Mouse (Mus musculus): ENCODE measurements around the gene Kctd4. TPM values are rescaled to one million over a fixed set of nuclear protein-coding genes. Genes with fewer than 3 reads are reported as not detected.
"Not testable (repeated sequence)": the region's sequence is repeated elsewhere in the genome, so short reads cannot be mapped to it uniquely, and the experiment has no call there.

Gene Kctd4
- polyA plus RNA-seq (2014; fragmentation: Nextera tagmentation; extraction: Ambion mirVana), result 1.1 and 1.5 TPM in 2 replicates

- 92% methylated on average over 7 of the region's 7 CpGs for WGBS
- H3K4me2 ChIP-seq (ENCODE audit: low read length), result no peak within 1 kb of the TSS
- no peak for ATAC-seq (replicated peaks; ENCODE audit: low FRiP score, low TSS enrichment, low read depth)
These were observed at the start of gene Kctd4 for GRCm38 (mm10) chr14:75954766-75955165. TSS of gene Kctd4 (plus strand) at chr14:75955009.

GRCm38 (mm10) chr14:75906931-75907330, 47.9 kb upstream of the Kctd4 start:
- DNase-seq (ENCODE audit: low spot score) (no peak), ATAC-seq (replicated peaks; ENCODE audit: low FRiP score, low TSS enrichment, low read depth) (no peak)
- H3K4me3 ChIP-seq (ENCODE audit: low read depth, low read length), result no peak overlapping the region
- H3K36me3 ChIP-seq (ENCODE audit: control insufficient read depth, insufficient read depth, low read length), result peaks cover 22% of the 10 kb centered on the region
- no peaks in the 10 kb centered on the region for H3K27me3 ChIP-seq (replicated peaks; ENCODE audit: control insufficient read depth, insufficient read depth, low read length)
- H3K4me2 ChIP-seq (ENCODE audit: low read length), result no peak overlapping the region
- no peaks in the 10 kb centered on the region for H3K9me3 ChIP-seq (ENCODE audit: control insufficient read depth, low read length)
- no peak overlapping the region for H3K27ac ChIP-seq (ENCODE audit: low read depth)
- WGBS, result 93% methylated on average over 8 of the region's 8 CpGs
- no peaks in the 10 kb centered on the region for H3K4me1 ChIP-seq (replicated peaks; ENCODE audit: control insufficient read depth, insufficient read depth, low read length)
- H3K9ac ChIP-seq (ENCODE audit: low read length), result no peak overlapping the region

More at GRCm38 (mm10) chr14:75954766-75955165, at the start of gene Kctd4:
- H3K4me1 ChIP-seq (replicated peaks; ENCODE audit: control insufficient read depth, insufficient read depth, low read length), result no peaks in the 10 kb centered on the region
- H3K9me3 ChIP-seq (ENCODE audit: control insufficient read depth, low read length), result no peaks in the 10 kb centered on the region
- no peak within 1 kb of the TSS for H3K9ac ChIP-seq (ENCODE audit: low read length)
- no peak within 1 kb of the TSS for H3K4me3 ChIP-seq (ENCODE audit: low read depth, low read length)
- H3K27ac ChIP-seq (ENCODE audit: low read depth), result no peak within 1 kb of the TSS
- H3K27me3 ChIP-seq (replicated peaks; ENCODE audit: control insufficient read depth, insufficient read depth, low read length), result no peaks in the 10 kb centered on the region
- H3K36me3 ChIP-seq (ENCODE audit: control insufficient read depth, insufficient read depth, low read length), result no peaks in the 10 kb centered on the region
- DNase-seq (ENCODE audit: low spot score), result no peak

- Histone ChIP-seq H3K4me3 (ENCODE audit: low read depth, low read length) (no peak overlapping the region), H3K27me3 (replicated peaks; ENCODE audit: control insufficient read depth, insufficient read depth, low read length) (no peaks in the 10 kb centered on the region), H3K9ac (ENCODE audit: low read length) (no peak overlapping the region), H3K27ac (ENCODE audit: low read depth) (no peak overlapping the region), H3K9me3 (ENCODE audit: control insufficient read depth, low read length) (no peaks in the 10 kb centered on the region), H3K4me1 (replicated peaks; ENCODE audit: control insufficient read depth, insufficient read depth, low read length) (no peaks in the 10 kb centered on the region), H3K4me2 (ENCODE audit: low read length) (no peak overlapping the region), H3K36me3 (ENCODE audit: control insufficient read depth, insufficient read depth, low read length) (0 out of 2 replicates have a peak, but pooled peaks cover 4% of the 10 kb centered on the region)
- no peak for ATAC-seq (replicated peaks; ENCODE audit: low FRiP score, low TSS enrichment, low read depth)
- WGBS, result 83% methylated on average over 6 of the region's 6 CpGs
- no peak for DNase-seq (ENCODE audit: low spot score)
These were observed 42.8 kb upstream of the Kctd4 start for GRCm38 (mm10) chr14:75911968-75912367.

- no peak for DNase-seq (ENCODE audit: low spot score)
- Histone ChIP-seq H3K9me3 (ENCODE audit: control insufficient read depth, low read length) (no peaks in the 10 kb centered on the region), H3K4me1 (replicated peaks; ENCODE audit: control insufficient read depth, insufficient read depth, low read length) (no peaks in the 10 kb centered on the region), H3K36me3 (ENCODE audit: control insufficient read depth, insufficient read depth, low read length) (0 out of 2 replicates have a peak, but pooled peaks cover 4% of the 10 kb centered on the region), H3K4me3 (ENCODE audit: low read depth, low read length) (no peak overlapping the region), H3K27me3 (replicated peaks; ENCODE audit: control insufficient read depth, insufficient read depth, low read length) (no peaks in the 10 kb centered on the region), H3K27ac (ENCODE audit: low read depth) (no peak overlapping the region), H3K9ac (ENCODE audit: low read length) (no peak overlapping the region), H3K4me2 (ENCODE audit: low read length) (no peak overlapping the region)
- no peak for ATAC-seq (replicated peaks; ENCODE audit: low FRiP score, low TSS enrichment, low read depth)
- WGBS, result 70% methylated on average over 2 of the region's 2 CpGs
These were observed 42.1 kb upstream of the Kctd4 start for GRCm38 (mm10) chr14:75912665-75913064.

- H3K36me3 ChIP-seq (ENCODE audit: control insufficient read depth, insufficient read depth, low read length), result no peaks in the 10 kb centered on the region
- DNase-seq (ENCODE audit: low spot score) (no peak), ATAC-seq (replicated peaks; ENCODE audit: low FRiP score, low TSS enrichment, low read depth) (no peak)
- WGBS, result 78% methylated on average over 1 of the region's 1 CpGs
- H3K9ac ChIP-seq (ENCODE audit: low read length), result no peak overlapping the region
- no peaks in the 10 kb centered on the region for H3K9me3 ChIP-seq (ENCODE audit: control insufficient read depth, low read length)
- no peak overlapping the region for H3K27ac ChIP-seq (ENCODE audit: low read depth)
- H3K27me3 ChIP-seq (replicated peaks; ENCODE audit: control insufficient read depth, insufficient read depth, low read length), result no peaks in the 10 kb centered on the region
- H3K4me1 ChIP-seq (replicated peaks; ENCODE audit: control insufficient read depth, insufficient read depth, low read length), result no peaks in the 10 kb centered on the region
- H3K4me3 ChIP-seq (ENCODE audit: low read depth, low read length), result no peak overlapping the region
- H3K4me2 ChIP-seq (ENCODE audit: low read length), result no peak overlapping the region
These were observed 31.3 kb upstream of the Kctd4 start for GRCm38 (mm10) chr14:75923314-75924052.

GRCm38 (mm10) chr14:75929713-75930112, 25.1 kb upstream of the Kctd4 start:
- not testable (repeated sequence) for H3K27me3 ChIP-seq (replicated peaks; ENCODE audit: control insufficient read depth, insufficient read depth, low read length); H3K36me3 ChIP-seq (ENCODE audit: control insufficient read depth, insufficient read depth, low read length); H3K9me3 ChIP-seq (ENCODE audit: control insufficient read depth, low read length); H3K27ac ChIP-seq (ENCODE audit: low read depth); H3K4me2 ChIP-seq (ENCODE audit: low read length); H3K9ac ChIP-seq (ENCODE audit: low read length); H3K4me3 ChIP-seq (ENCODE audit: low read depth, low read length); H3K4me1 ChIP-seq (replicated peaks; ENCODE audit: control insufficient read depth, insufficient read depth, low read length); DNase-seq (ENCODE audit: low spot score); ATAC-seq (replicated peaks; ENCODE audit: low FRiP score, low TSS enrichment, low read depth)
- WGBS, result 93% methylated on average over 8 of the region's 8 CpGs

GRCm38 (mm10) chr14:75931266-75931665, 23.5 kb upstream of the Kctd4 start:
- DNase-seq (ENCODE audit: low spot score), result no peak
- Histone ChIP-seq H3K4me3 (ENCODE audit: low read depth, low read length) (no peak overlapping the region), H3K9me3 (ENCODE audit: control insufficient read depth, low read length) (no peaks in the 10 kb centered on the region), H3K36me3 (ENCODE audit: control insufficient read depth, insufficient read depth, low read length) (no peaks in the 10 kb centered on the region), H3K27me3 (replicated peaks; ENCODE audit: control insufficient read depth, insufficient read depth, low read length) (no peaks in the 10 kb centered on the region), H3K9ac (ENCODE audit: low read length) (no peak overlapping the region), H3K27ac (ENCODE audit: low read depth) (no peak overlapping the region), H3K4me1 (replicated peaks; ENCODE audit: control insufficient read depth, insufficient read depth, low read length) (no peaks in the 10 kb centered on the region), H3K4me2 (ENCODE audit: low read length) (no peak overlapping the region)
- 95% methylated on average over 23 of the region's 23 CpGs for WGBS
- ATAC-seq (replicated peaks; ENCODE audit: low FRiP score, low TSS enrichment, low read depth), result no peak

GRCm38 (mm10) chr14:75934359-75934758, 20.4 kb upstream of the Kctd4 start:
- H3K4me1 ChIP-seq (replicated peaks; ENCODE audit: control insufficient read depth, insufficient read depth, low read length), result no peaks in the 10 kb centered on the region
- H3K4me2 ChIP-seq (ENCODE audit: low read length), result no peak overlapping the region
- no peak for DNase-seq (ENCODE audit: low spot score)
- WGBS, result 84% methylated on average over 2 of the region's 2 CpGs
- H3K27me3 ChIP-seq (replicated peaks; ENCODE audit: control insufficient read depth, insufficient read depth, low read length), result no peaks in the 10 kb centered on the region
- no peak overlapping the region for H3K27ac ChIP-seq (ENCODE audit: low read depth)
- H3K9ac ChIP-seq (ENCODE audit: low read length), result no peak overlapping the region
- no peak overlapping the region for H3K4me3 ChIP-seq (ENCODE audit: low read depth, low read length)
- no peaks in the 10 kb centered on the region for H3K9me3 ChIP-seq (ENCODE audit: control insufficient read depth, low read length)
- ATAC-seq (replicated peaks; ENCODE audit: low FRiP score, low TSS enrichment, low read depth), result no peak
- no peaks in the 10 kb centered on the region for H3K36me3 ChIP-seq (ENCODE audit: control insufficient read depth, insufficient read depth, low read length)

GRCm38 (mm10) chr14:75937714-75938113, 17.1 kb upstream of the Kctd4 start:
- no peak for DNase-seq (ENCODE audit: low spot score)
- Histone ChIP-seq H3K4me2 (ENCODE audit: low read length) (no peak overlapping the region), H3K27me3 (replicated peaks; ENCODE audit: control insufficient read depth, insufficient read depth, low read length) (no peaks in the 10 kb centered on the region), H3K9me3 (ENCODE audit: control insufficient read depth, low read length) (no peaks in the 10 kb centered on the region), H3K27ac (ENCODE audit: low read depth) (no peak overlapping the region), H3K4me1 (replicated peaks; ENCODE audit: control insufficient read depth, insufficient read depth, low read length) (no peaks in the 10 kb centered on the region), H3K36me3 (ENCODE audit: control insufficient read depth, insufficient read depth, low read length) (no peaks in the 10 kb centered on the region; the same call in 1 of the 2 replicates), H3K9ac (ENCODE audit: low read length) (no peak overlapping the region), H3K4me3 (ENCODE audit: low read depth, low read length) (no peak overlapping the region)
- WGBS, result 27% methylated on average over 1 of the region's 1 CpGs
- ATAC-seq (replicated peaks; ENCODE audit: low FRiP score, low TSS enrichment, low read depth), result no peak
